Mouse (Mus musculus) stomach, postnatal 0 days (tissue): Measurements from ENCODE around the gene Oas1a. TPM values are rescaled to one million over a fixed set of nuclear protein-coding genes. Genes with fewer than 3 reads are reported as not detected.
A peak's percentile ranks its signal among the peaks of the same experiment; 100 is the strongest.
"Not testable (repeated sequence)": the region's sequence is repeated elsewhere in the genome, so short reads cannot be mapped to it uniquely, and the experiment has no call there.

Experiments
- ATAC-seq: fragments of 200-750 bp; cut with Nextera tagmentation; 2 replicates; pipeline ENCODE4 v1.8.0; 2017; ENCODE audit not compliant: low FRiP score, low TSS enrichment
- DNase-seq: peaks from one replicate; pipeline ENCODE4 v3.0.0-alpha.2; 2016; ENCODE audit warnings: low spot score
- H3K27ac ChIP-seq: fragments of 300-500 bp; sonication (generic); replicated peaks from 2 replicates; pipeline ENCODE4 v1.5.1; 2014; ENCODE audit warnings: mild to moderate bottlenecking, control low read depth
- H3K27me3 ChIP-seq: fragments of 300-500 bp; sonication (generic); 2 replicates; pipeline ENCODE4 v1.6.1; 2014; ENCODE audit warnings: low read length; ENCODE audit not compliant: control insufficient read depth, insufficient read depth
- H3K36me3 ChIP-seq: fragments of 300-500 bp; sonication (generic); 2 replicates; pipeline ENCODE4 v1.6.1; 2014; ENCODE audit warnings: low read length, mixed read lengths; ENCODE audit not compliant: control insufficient read depth, insufficient read depth
- H3K4me1 ChIP-seq: fragments of 300-500 bp; sonication (generic); replicated peaks from 2 replicates; pipeline ENCODE4 v1.6.1; 2014; ENCODE audit warnings: antibody characterized with exemption; ENCODE audit not compliant: control insufficient read depth, insufficient read depth
- H3K4me2 ChIP-seq: fragments of 300-500 bp; sonication (generic); replicated peaks from 2 replicates; pipeline ENCODE4 v1.6.1; 2014; ENCODE audit warnings: low read depth, mild to moderate bottlenecking, control low read depth, moderate library complexity
- H3K4me3 ChIP-seq: fragments of 300-500 bp; sonication (generic); 2 replicates; pipeline ENCODE4 v1.5.1; 2014; ENCODE audit warnings: low read depth, low read length, control low read depth
- H3K9ac ChIP-seq: fragments of 300-500 bp; sonication (generic); 2 replicates; pipeline ENCODE4 v1.6.1; 2014; ENCODE audit warnings: mild to moderate bottlenecking, low read length, control low read depth, mixed read lengths
- H3K9me3 ChIP-seq: fragments of 300-500 bp; sonication (generic); 2 replicates; pipeline ENCODE4 v1.6.1; 2016; ENCODE audit warnings: low read length; ENCODE audit not compliant: control insufficient read depth
- CTCF ChIP-seq: IDR thresholded peaks from 2 replicates; pipeline ENCODE4 v1.5.1; 2016; ENCODE audit warnings: antibody characterized with exemption, low read depth, mild to moderate bottlenecking, moderate library complexity
- EP300 ChIP-seq: optimal IDR thresholded peaks from 2 replicates; pipeline ENCODE3; 2016; ENCODE audit warnings: antibody characterized with exemption
- WGBS: fragments of 180-500 bp; shearing (Covaris S2); extraction: QIAGEN DNeasy Blood & Tissue Kit; methylation state at CpG from one replicate; pipeline ENCODE4 v1.1.7; 2014; 5-methylcytosine and 5-hydroxymethylcytosine counted together
- polyA plus RNA-seq: library from polyadenylated mRNA; unstranded; fragments of >200 nt; fragmentation: Nextera tagmentation; extraction: Ambion mirVana; gene quantifications from 2 replicates; pipeline ENCODE4 v1.2.1, GENCODE M21; 2015

Oas1a gene
- polyA plus RNA-seq, 1 experiment from 2014 or later = 16.1 TPM

GRCm38 (mm10) chr5:120890026-120890425, 17.3 kb downstream of the Oas1a start:
- H3K9ac ChIP-seq = no peak overlapping the region
- H3K36me3 ChIP-seq = no peaks in the 10 kb centered on the region
- no peaks in the 10 kb centered on the region for H3K27me3 ChIP-seq
- no peak overlapping the region for H3K27ac ChIP-seq
- H3K9me3 ChIP-seq = no peaks in the 10 kb centered on the region
- no peak overlapping the region for H3K4me2 ChIP-seq
- DNase-seq = peak; percentile 2
- TF ChIP-seq EP300 (no peak), CTCF (no peak)
- ATAC-seq = no peak
- no peak overlapping the region for H3K4me3 ChIP-seq
- no peaks in the 10 kb centered on the region for H3K4me1 ChIP-seq
- WGBS = 74% methylated on average over 2 of the region's 2 CpGs

DNA sequence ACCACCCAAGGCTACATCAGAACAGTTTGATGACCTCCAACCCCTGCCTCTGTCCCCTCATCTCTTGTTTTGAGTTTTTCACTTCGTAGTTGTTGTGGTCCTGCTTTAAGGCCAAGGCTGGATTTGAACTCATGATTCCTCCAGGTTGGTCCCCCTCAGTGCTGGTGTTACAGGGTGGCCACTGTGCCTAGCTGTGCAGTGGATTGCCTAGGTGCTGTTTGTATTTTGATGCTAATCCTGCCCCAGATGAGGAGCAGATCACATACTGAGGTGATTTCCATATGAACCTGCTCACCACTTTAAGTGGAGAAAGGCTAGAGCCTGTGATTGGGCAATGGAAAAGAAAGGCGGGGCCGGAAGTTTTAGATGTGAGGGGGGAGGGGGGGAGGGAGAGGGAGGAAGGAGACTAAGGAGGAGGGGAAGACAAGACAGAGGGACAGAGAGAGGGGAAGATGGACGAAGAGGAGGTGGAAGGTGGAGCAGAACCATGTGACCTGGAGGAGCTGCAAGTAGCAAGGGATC, 19.0 kb downstream of the Oas1a start:
- not testable (repeated sequence) for ATAC-seq, H3K4me2 ChIP-seq, H3K4me3 ChIP-seq, DNase-seq, H3K9me3 ChIP-seq, H3K36me3 ChIP-seq, H3K9ac ChIP-seq, H3K27me3 ChIP-seq, H3K27ac ChIP-seq, H3K4me1 ChIP-seq
- 37% methylated on average over 4 of the region's 4 CpGs for WGBS

DNA sequence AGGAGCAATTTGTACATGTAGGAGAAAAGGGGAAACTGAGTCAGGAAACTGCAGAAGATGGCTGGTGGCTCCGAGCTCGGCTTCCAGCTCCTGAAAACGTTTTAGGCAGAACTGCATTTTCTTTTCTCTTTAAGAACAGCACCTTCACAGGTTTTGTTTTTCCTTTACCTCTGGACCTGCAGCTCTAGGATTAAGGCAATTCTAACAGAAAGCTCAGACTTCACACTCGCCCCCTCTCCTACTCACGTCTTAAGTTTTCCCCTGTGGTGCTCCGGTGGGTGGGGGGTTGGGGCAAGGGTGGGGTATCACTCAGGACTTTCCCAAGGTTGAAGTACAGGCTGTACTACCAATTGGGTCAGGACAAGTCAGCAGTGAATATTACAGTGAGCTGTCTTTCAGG, 19.5 kb downstream of the Oas1a start:
- no peak overlapping the region for H3K4me2 ChIP-seq

GRCm38 (mm10) chr5:120887413-120887812, 19.9 kb downstream of the Oas1a start, which contains the start of gene Oas1g:
Gene Oas1g (minus strand): TSS chr5:120887613.
- not testable (repeated sequence) for H3K9me3 ChIP-seq, H3K4me2 ChIP-seq, H3K4me1 ChIP-seq, H3K27me3 ChIP-seq, H3K4me3 ChIP-seq, H3K27ac ChIP-seq, H3K36me3 ChIP-seq, H3K9ac ChIP-seq
- WGBS = 18% methylated on average over 6 of the region's 9 CpGs
- ATAC-seq (peak; percentile 77), DNase-seq (peak; percentile 38)

More for the DNA sequence above, 19.5 kb downstream of the Oas1a start:
- Histone ChIP-seq H3K36me3 (no peaks in the 10 kb centered on the region), H3K9ac (no peak overlapping the region), H3K27me3 (no peaks in the 10 kb centered on the region), H3K9me3 (no peaks in the 10 kb centered on the region), H3K4me1 (no peaks in the 10 kb centered on the region), H3K27ac (no peak overlapping the region), H3K4me3 (no peak overlapping the region)
- 41% methylated on average over 6 of the region's 6 CpGs for WGBS
- no peak for TF ChIP-seq EP300
- TF ChIP-seq CTCF = no peak
- no peak for ATAC-seq
- DNase-seq = no peak

DNA sequence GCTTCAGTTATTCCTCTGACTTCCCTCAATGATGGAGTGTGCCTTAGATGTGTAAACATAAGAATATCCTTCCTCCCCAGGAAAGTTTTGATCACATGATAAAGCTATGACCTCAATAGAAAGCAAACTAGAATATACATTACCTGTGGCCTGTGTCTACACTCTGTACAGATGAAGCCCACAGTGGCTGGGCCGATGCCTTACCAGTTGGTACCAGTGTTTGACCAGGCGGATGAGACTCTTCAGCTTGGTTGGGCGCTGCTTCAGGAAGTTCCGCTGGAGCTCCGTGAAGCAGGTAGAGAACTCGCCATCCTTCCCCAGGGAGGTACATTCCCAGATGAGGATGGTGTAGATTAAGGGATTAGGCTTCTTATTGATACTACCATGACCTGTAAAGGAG, 25.6 kb downstream of the Oas1a start:
- H3K4me1 ChIP-seq, H3K4me2 ChIP-seq, H3K36me3 ChIP-seq, H3K9me3 ChIP-seq, H3K27ac ChIP-seq, ATAC-seq, H3K4me3 ChIP-seq, DNase-seq, H3K9ac ChIP-seq, H3K27me3 ChIP-seq: not testable (repeated sequence)
- WGBS = 91% methylated on average over 6 of the region's 6 CpGs

- not testable (repeated sequence) for H3K27ac ChIP-seq, H3K9me3 ChIP-seq, H3K4me2 ChIP-seq, H3K9ac ChIP-seq, H3K4me3 ChIP-seq, DNase-seq, H3K4me1 ChIP-seq, H3K36me3 ChIP-seq, H3K27me3 ChIP-seq, ATAC-seq
- WGBS = 74% methylated on average over 2 of the region's 2 CpGs
Measured at GRCm38 (mm10) chr5:120878803-120879202, 28.5 kb downstream of the Oas1a start.

DNA sequence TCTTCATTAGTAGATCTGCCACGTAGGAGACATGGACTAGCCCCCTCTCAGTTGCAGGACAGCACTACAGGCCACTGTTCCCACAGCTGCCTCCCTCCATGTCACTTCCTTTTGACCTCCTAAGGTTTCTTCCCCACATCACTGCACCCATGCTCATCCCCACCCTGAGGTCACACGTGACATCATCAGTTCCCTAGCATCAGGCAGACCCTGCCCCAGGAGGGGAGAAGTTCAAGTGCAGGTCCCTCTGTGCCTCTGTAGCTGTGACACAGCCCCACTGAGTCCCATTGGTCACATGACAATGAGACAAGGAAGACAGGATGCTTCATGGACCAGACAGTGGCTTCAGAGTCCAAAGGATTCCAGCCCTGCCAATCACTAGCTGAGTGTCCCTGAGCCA, 29.9 kb downstream of the Oas1a start:
- H3K4me3 ChIP-seq, H3K27ac ChIP-seq, H3K9ac ChIP-seq, DNase-seq, H3K9me3 ChIP-seq, H3K27me3 ChIP-seq, H3K4me2 ChIP-seq, H3K4me1 ChIP-seq, ATAC-seq, H3K36me3 ChIP-seq: not testable (repeated sequence)
- WGBS = 80% methylated on average over 2 of the region's 2 CpGs

- not testable (repeated sequence) for H3K9me3 ChIP-seq, H3K27ac ChIP-seq, DNase-seq, H3K36me3 ChIP-seq, H3K4me2 ChIP-seq, H3K27me3 ChIP-seq, ATAC-seq, H3K9ac ChIP-seq, H3K4me3 ChIP-seq, H3K4me1 ChIP-seq
- WGBS = 52% methylated on average over 2 of the region's 3 CpGs
Measured at GRCm38 (mm10) chr5:120876839-120877238, 30.5 kb downstream of the Oas1a start.
